Mouse (Mus musculus) lung, embryonic 15.5 days (tissue): ENCODE data around the gene Olfr1259. TPM values are rescaled to one million over a fixed set of nuclear protein-coding genes. Genes with fewer than 3 reads are reported as not detected.
"Not testable (repeated sequence)": the region's sequence is repeated elsewhere in the genome, so short reads cannot be mapped to it uniquely, and the experiment has no call there.

Experiments used
- ATAC-seq: fragments of 200-750 bp; cut with Nextera tagmentation; 2 replicates; pipeline ENCODE4 v1.8.0; 2017; ENCODE audit warnings: moderate number of reproducible peaks, borderline replicate concordance; ENCODE audit not compliant: low FRiP score, low TSS enrichment; ENCODE audit errors: extremely low read depth
- H3K27ac ChIP-seq: fragments of 300-500 bp; sonication (generic); 2 replicates; pipeline ENCODE4 v1.5.1; 2015; ENCODE audit warnings: moderate library complexity, mild to moderate bottlenecking, inconsistent platforms
- H3K27me3 ChIP-seq: fragments of 300-500 bp; sonication (generic); 2 replicates; pipeline ENCODE4 v1.6.1; 2015; ENCODE audit warnings: inconsistent platforms
- H3K36me3 ChIP-seq: fragments of 300-500 bp; sonication (generic); 2 replicates; pipeline ENCODE4 v1.6.1; 2015; ENCODE audit warnings: inconsistent platforms
- H3K4me1 ChIP-seq: fragments of 300-500 bp; sonication (generic); 2 replicates; pipeline ENCODE4 v1.6.1; 2015; ENCODE audit warnings: inconsistent platforms
- H3K4me2 ChIP-seq: fragments of 300-500 bp; sonication (generic); 2 replicates; pipeline ENCODE4 v1.6.1; 2015; ENCODE audit warnings: inconsistent platforms, mild to moderate bottlenecking, moderate library complexity
- H3K4me3 ChIP-seq: fragments of 300-500 bp; sonication (generic); 2 replicates; pipeline ENCODE4 v1.5.1; 2015; ENCODE audit warnings: mild to moderate bottlenecking, inconsistent platforms
- H3K9ac ChIP-seq: fragments of 300-500 bp; sonication (generic); 2 replicates; pipeline ENCODE4 v1.6.1; 2015; ENCODE audit warnings: inconsistent platforms
- H3K9me3 ChIP-seq: fragments of 300-500 bp; sonication (generic); 2 replicates; pipeline ENCODE4 v1.6.1; 2016; ENCODE audit warnings: inconsistent platforms
- WGBS: fragments of 180-500 bp; shearing (Covaris S2); methylation state at CpG from one replicate; pipeline ENCODE4 v1.1.7; 2015; 5-methylcytosine and 5-hydroxymethylcytosine counted together
- polyA plus RNA-seq: library from polyadenylated mRNA; unstranded; fragments of >200 nt; fragmentation: Nextera tagmentation; extraction: Ambion mirVana; gene quantifications from 2 replicates; pipeline ENCODE4 v1.2.1, GENCODE M21; 2015

Gene Olfr1259
- not detected in 2 replicates for polyA plus RNA-seq

DNA sequence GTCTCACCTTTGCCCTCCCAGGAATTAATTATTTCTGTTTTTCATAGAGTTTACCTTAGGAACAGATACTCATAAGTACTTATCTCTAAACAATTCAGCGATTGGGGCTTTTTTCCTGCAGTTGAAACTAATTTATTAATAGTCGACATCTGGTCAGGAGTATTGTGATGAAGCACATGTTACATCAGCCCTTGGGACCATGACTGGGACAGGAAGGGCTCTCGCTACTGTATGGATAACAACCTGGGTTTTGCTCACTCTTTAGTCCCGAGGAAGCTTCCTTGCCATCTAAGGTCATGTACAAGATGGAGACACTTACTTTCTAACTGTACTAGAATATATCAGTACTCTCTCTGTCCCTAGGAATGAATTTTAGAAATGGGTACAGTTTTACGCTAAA, at the start of gene Olfr1259:
Gene Olfr1259 (minus strand): TSS at position 101 of the 400 bp plus-strand sequence.
- no peak for ATAC-seq
- Histone ChIP-seq H3K9ac (no peak within 1 kb of the TSS), H3K9me3 (no peaks in the 10 kb centered on the region), H3K36me3 (no peaks in the 10 kb centered on the region), H3K4me3 (no peak within 1 kb of the TSS), H3K4me2 (no peak within 1 kb of the TSS), H3K27me3 (no peaks in the 10 kb centered on the region), H3K27ac (no peak within 1 kb of the TSS), H3K4me1 (no peaks in the 10 kb centered on the region)
- WGBS = 79% methylated on average over 5 of the region's 5 CpGs

DNA sequence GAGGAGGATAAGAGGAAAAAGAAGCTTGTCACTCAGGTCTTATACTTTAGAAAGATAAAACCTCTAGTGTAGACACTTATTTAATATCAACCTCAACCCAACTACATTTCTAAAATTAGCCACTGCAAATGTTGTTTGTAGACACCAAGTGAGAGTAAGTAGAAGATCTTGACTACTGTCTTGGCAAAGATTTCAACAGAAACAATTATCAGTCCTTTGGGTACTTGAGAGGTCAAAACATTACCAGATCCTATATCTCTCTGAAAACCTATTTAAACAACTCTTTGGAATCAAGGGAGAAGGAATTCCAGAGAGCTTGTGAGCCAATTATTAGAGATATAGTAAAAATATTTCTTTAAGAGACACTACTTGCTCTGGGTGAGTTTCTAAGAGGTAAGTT, 42.5 kb upstream of the Olfr1259 start, which contains the start of gene Olfr1261:
Gene Olfr1261 (plus strand): TSS at position 301 of the 400 bp plus-strand sequence.
- H3K4me3 ChIP-seq = no peak within 1 kb of the TSS
- H3K36me3 ChIP-seq = no peaks in the 10 kb centered on the region
- ATAC-seq = no peak
- H3K4me2 ChIP-seq = no peak within 1 kb of the TSS
- no peak within 1 kb of the TSS for H3K27ac ChIP-seq
- no peaks in the 10 kb centered on the region for H3K9me3 ChIP-seq
- H3K9ac ChIP-seq = no peak within 1 kb of the TSS
- no peaks in the 10 kb centered on the region for H3K4me1 ChIP-seq
- no peaks in the 10 kb centered on the region for H3K27me3 ChIP-seq

DNA sequence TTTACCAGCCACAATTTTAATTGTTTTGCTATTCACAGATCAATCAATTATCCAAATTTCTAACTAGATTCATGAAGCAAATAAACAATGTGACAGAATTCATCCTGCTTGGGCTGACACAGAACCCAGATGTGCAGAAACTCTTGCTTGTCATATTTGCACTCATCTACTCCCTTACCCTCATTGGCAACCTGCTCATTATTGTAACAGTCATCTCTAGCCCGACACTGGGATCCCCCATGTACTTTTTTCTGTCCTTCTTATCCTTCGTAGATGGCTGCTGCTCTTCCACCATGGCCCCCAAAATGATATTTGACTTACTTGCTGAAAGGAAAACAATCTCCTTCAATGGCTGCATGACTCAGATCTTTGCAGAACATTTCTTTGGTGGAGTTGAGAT, 29.2 kb upstream of the Olfr1259 start:
- Histone ChIP-seq H3K36me3 (no peaks in the 10 kb centered on the region), H3K4me3 (no peak overlapping the region), H3K4me1 (no peaks in the 10 kb centered on the region), H3K4me2 (no peak overlapping the region), H3K9ac (no peak overlapping the region), H3K27ac (no peak overlapping the region), H3K27me3 (no peaks in the 10 kb centered on the region), H3K9me3 (no peaks in the 10 kb centered on the region)
- 77% methylated on average over 2 of the region's 2 CpGs for WGBS
- ATAC-seq = no peak

DNA sequence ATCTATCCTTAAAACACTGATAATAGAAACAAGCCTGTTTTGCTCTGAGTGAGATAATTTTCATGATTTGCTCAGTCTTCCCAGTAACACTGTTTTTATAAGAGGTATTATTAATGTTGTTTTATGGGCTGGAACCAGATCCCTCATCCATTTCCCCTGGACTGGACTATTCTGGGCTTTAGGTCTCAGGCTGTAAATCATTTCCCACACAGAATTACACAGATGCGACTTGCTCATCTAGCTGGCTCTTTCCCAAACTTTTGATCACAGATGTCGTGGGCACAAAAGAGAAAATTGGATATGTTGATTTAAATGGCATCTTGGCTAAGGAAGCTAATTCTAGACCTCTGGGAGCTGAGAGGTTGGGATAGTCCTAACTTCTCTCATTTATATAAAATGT, 25.7 kb upstream of the Olfr1259 start, which contains the start of gene Olfr1260:
Gene Olfr1260 (plus strand): TSS at position 157 of the 400 bp plus-strand sequence.
- no peak for ATAC-seq
- WGBS = 35% methylated on average over 2 of the region's 2 CpGs

DNA sequence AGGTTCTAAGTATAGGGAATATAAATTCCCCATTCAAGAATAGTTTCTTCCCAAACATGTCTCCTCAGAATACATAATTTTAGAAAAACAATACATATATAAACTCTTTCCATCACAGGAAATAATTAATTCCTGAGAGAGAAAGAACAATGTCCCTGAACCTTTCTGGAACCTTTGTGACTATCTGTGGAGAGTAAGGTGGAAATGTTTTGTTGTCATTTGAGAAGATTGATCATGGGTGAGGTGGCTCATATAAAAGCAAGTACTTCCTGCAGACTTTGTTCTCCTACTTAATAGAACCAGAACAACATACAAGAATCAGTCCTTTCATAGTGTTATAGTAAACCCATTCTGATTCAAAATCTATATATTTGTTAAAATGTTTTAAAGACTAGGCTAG, 21.5 kb downstream of the Olfr1259 start, which contains the start of gene Olfr1258:
Gene Olfr1258 (plus strand): TSS at position 301 of the 400 bp plus-strand sequence.
- Histone ChIP-seq H3K4me2 (no peak within 1 kb of the TSS), H3K4me1 (no peaks in the 10 kb centered on the region), H3K36me3 (no peaks in the 10 kb centered on the region), H3K27me3 (no peaks in the 10 kb centered on the region), H3K9ac (no peak within 1 kb of the TSS), H3K4me3 (no peak within 1 kb of the TSS), H3K27ac (no peak within 1 kb of the TSS), H3K9me3 (no peaks in the 10 kb centered on the region)
- no peak for ATAC-seq

More for the DNA sequence above, 25.7 kb upstream of the Olfr1259 start, which contains the start of gene Olfr1260:
- Histone ChIP-seq H3K36me3 (no peaks in the 10 kb centered on the region), H3K4me1 (no peaks in the 10 kb centered on the region), H3K9ac (no peak within 1 kb of the TSS), H3K4me2 (no peak within 1 kb of the TSS), H3K27me3 (no peaks in the 10 kb centered on the region), H3K4me3 (no peak within 1 kb of the TSS), H3K27ac (no peak within 1 kb of the TSS), H3K9me3 (no peaks in the 10 kb centered on the region)

DNA sequence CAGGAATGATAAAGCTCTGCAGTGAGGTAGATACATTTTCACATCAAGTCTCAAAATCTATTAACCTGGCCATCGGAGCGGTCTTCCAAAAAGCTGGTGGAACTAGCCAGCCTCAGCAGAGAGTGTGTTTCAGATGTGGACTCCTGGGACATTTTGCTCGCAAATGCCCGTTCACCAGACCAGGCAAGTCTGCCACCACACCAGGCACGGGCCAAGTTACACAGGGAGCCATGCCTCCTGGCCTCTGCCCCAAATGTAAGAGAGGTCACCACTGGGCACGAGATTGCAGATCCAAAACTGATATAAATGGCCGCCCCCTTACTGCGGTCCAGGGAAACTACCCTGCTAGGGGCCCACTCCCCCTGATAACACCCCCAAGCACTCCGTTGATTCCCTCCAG, 35.8 kb downstream of the Olfr1259 start:
- H3K27ac ChIP-seq, H3K4me2 ChIP-seq, H3K27me3 ChIP-seq, H3K9me3 ChIP-seq, H3K4me1 ChIP-seq, H3K9ac ChIP-seq, ATAC-seq, H3K36me3 ChIP-seq, H3K4me3 ChIP-seq: not testable (repeated sequence)
- 90% methylated on average over 9 of the region's 9 CpGs for WGBS

Other genes with a start within 250 kb of the Olfr1259 start
- gene Olfr1252, start 223.7 kb downstream of the Olfr1259 start, polyA plus RNA-seq = not detected in 2 replicates
- not detected in 2 replicates for gene Olfr1253, start 191.6 kb downstream of the Olfr1259 start, polyA plus RNA-seq
- gene Olfr1254, start 155.0 kb downstream of the Olfr1259 start, polyA plus RNA-seq = not detected in 2 replicates
- gene Olfr1255, start 136.6 kb downstream of the Olfr1259 start, polyA plus RNA-seq = not detected in 2 replicates
- gene Olfr1256, start 107.1 kb downstream of the Olfr1259 start, polyA plus RNA-seq = not detected in 2 replicates
- gene Olfr48, start 100.5 kb downstream of the Olfr1259 start, polyA plus RNA-seq = not detected in 2 replicates
- gene Olfr1257, start 70.2 kb downstream of the Olfr1259 start, polyA plus RNA-seq = not detected in 2 replicates
- not detected in 2 replicates for gene Olfr1258, start 21.4 kb downstream of the Olfr1259 start, polyA plus RNA-seq
- not detected in 2 replicates for gene Olfr1260, start 25.7 kb upstream of the Olfr1259 start, polyA plus RNA-seq
- gene Olfr1261, start 42.6 kb upstream of the Olfr1259 start, polyA plus RNA-seq = not detected in 2 replicates
- not detected in 2 replicates for gene Olfr1262, start 51.5 kb upstream of the Olfr1259 start, polyA plus RNA-seq
- gene Olfr1263, start 63.5 kb upstream of the Olfr1259 start, polyA plus RNA-seq = not detected in 2 replicates
- not detected in 2 replicates for gene Olfr1264, start 76.9 kb upstream of the Olfr1259 start, polyA plus RNA-seq
- gene Olfr1265, start 86.7 kb upstream of the Olfr1259 start, polyA plus RNA-seq = not detected in 2 replicates
- not detected in 2 replicates for gene Olfr140, start 114.9 kb upstream of the Olfr1259 start, polyA plus RNA-seq
- gene Olfr1269, start 172.7 kb upstream of the Olfr1259 start, polyA plus RNA-seq = not detected in 2 replicates
- not detected in 2 replicates for gene Olfr32, start 193.6 kb upstream of the Olfr1259 start, polyA plus RNA-seq
- not detected in 2 replicates for gene Olfr1270, start 204.4 kb upstream of the Olfr1259 start, polyA plus RNA-seq